Mouse (Mus musculus): ENCODE measurements around the gene Fmo5. TPM values are rescaled to one million over a fixed set of nuclear protein-coding genes. Genes with fewer than 3 reads are reported as not detected.

The Fmo5 gene
- polyA plus RNA-seq, 1 experiment from 2014 or later: 12.6 TPM

- no peak for DNase-seq (ENCODE audit: low spot score)
- no peak overlapping the region for H3K9ac ChIP-seq (ENCODE audit: low read depth, low read length)
- H3K27ac ChIP-seq: no peak overlapping the region
- H3K4me2 ChIP-seq (ENCODE audit: low read length): no peak overlapping the region
- no peaks in the 10 kb centered on the region for H3K27me3 ChIP-seq (ENCODE audit: insufficient read depth, low read length)
- H3K4me3 ChIP-seq (replicated peaks; ENCODE audit: low read depth, low read length): no peak overlapping the region
- ATAC-seq (replicated peaks; ENCODE audit: low FRiP score, low read depth): no peak
- no peak for TF ChIP-seq CTCF (IDR thresholded peaks at IDR 0.05; ENCODE audit: low read depth)
- no peaks in the 10 kb centered on the region for H3K4me1 ChIP-seq (replicated peaks; ENCODE audit: insufficient read depth, low read length)
- H3K36me3 ChIP-seq (ENCODE audit: insufficient read depth, low read length): no peaks in the 10 kb centered on the region
- WGBS: 92% methylated on average over 11 of the region's 11 CpGs
- H3K9me3 ChIP-seq (replicated peaks; ENCODE audit: low read length): no peaks in the 10 kb centered on the region
Measured at GRCm38 (mm10) chr3:97702448-97703080, 74.0 kb downstream of the Fmo5 start.

Small RNA genes within 50 kb of the gene (microRNA-seq; reads per million reads assigned to microRNA genes)
- gene Mir7225: not detected

Other genes starting within 250 kb of the Fmo5 start
- gene Olfr1402, start 206.8 kb upstream of the Fmo5 start, polyA plus RNA-seq (2015; fragmentation: Nextera tagmentation; extraction: Ambion mirVana): 0.04 TPM in 1 of 2 replicates, not detected in the other
- 15.1 and 16.4 TPM in 2 replicates for gene Chd1l, start 18.6 kb upstream of the Fmo5 start, polyA plus RNA-seq (2015; fragmentation: Nextera tagmentation; extraction: Ambion mirVana)
- 4.1 and 4.7 TPM in 2 replicates for gene Prkab2, start 29.4 kb downstream of the Fmo5 start, polyA plus RNA-seq (2015; fragmentation: Nextera tagmentation; extraction: Ambion mirVana)
- not detected in 2 replicates for gene Gm17651, start 45.9 kb downstream of the Fmo5 start, polyA plus RNA-seq (2015; fragmentation: Nextera tagmentation; extraction: Ambion mirVana)

All from kidney, postnatal 0 days (tissue).